Mouse (Mus musculus): Measurements from ENCODE around the gene Muc2.
A peak's percentile ranks its signal among the peaks of the same experiment; 100 is the strongest.

DNA sequence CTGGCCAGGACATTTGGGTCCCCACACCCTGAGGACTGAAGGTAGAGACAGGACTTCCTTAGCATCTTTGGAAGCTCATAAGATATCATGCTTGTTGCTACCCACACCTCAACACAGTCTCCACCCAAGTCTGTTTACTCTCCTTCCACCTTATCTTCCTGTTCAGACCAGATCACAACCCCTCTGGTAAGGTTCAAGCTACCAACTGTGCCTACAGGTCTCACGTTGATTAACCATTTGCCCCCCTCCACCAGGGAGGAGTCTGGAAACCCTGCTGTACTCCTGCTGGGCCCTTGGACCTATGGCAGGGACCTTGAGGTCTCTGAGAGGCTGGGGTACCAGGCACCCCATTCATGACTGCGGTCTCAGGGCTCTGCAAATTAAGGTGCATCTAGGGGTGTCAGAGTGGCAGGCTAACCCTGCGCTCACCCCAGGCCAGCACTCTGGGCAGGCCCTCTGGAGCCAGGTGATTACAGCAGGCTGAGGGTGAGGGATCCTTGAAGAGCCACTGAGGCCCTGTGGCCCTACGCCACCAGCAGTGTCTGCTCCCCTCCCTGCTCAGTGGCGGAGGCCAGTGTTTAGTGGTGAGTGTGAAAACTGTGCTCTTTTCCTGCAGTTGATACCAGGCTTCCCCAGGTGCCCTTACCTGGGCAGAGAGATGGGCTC lies 18.4 kb upstream of the Muc2 start:
- TF ChIP-seq TAL1 (IDR thresholded peaks at IDR 0.05; ENCODE audit: low read length) (peak; percentile 56; the same call in 2 of the 3 replicates), GATA1 (IDR thresholded peaks at IDR 0.05; ENCODE audit: low read length) (peak; percentile 25; the same call in 1 of the 2 replicates)
